In the genomic region with DNA sequence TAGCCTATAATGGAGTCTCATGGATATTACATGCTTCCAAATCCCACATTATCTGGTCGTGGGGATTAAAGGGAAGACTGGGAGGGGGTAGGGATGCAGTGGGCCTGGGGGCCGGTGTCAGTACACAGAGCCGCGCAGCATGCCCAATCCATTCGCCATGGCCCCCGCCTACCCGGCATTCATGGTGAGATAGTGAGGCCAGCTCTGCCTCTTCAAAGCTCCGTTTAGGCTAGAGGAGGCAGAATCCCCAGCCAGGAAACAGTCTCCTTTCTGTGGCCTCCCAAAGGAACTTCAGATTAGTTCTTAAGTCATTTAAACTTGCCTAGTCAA, we compare ENCODE assay signal across 11 mouse cellular contexts. TPM values are rescaled to one million over a fixed set of nuclear protein-coding genes. Genes with fewer than 3 reads are reported as not detected.
DNase-seq lines count a peak whose midpoint lies in the region; ATAC-seq and TF ChIP-seq lines count a peak whose summit lies in the region.
"Had no signal": no experiment of that assay in that cellular context is flagged by ENCODE, and none has a peak within 500 bp of the region (broad histone marks: within the 10 kb centered on the region; RNA-seq: fewer than 3 reads in every experiment).

No protein-coding gene starts in this region.

- H3K9ac ChIP-seq in embryonic facial prominence, embryonic 14.5 days (ENCODE audit: low read depth, low read length): no peak overlapping the region
- H3K9ac ChIP-seq in midbrain, embryonic 12.5 days (replicated peaks): no peak overlapping the region

- H3K9me3 ChIP-seq in heart, embryonic 10.5 days: no peaks in the 10 kb centered on the region
- H3K9me3 ChIP-seq in E14TG2a.4 (ENCODE audit: low read length): no peaks in the 10 kb centered on the region
- no peaks in the 10 kb centered on the region for H3K9me3 ChIP-seq in embryonic facial prominence, embryonic 14.5 days (ENCODE audit: control insufficient read depth, low read length)
- H3K9me3 ChIP-seq in midbrain, embryonic 12.5 days: no peaks in the 10 kb centered on the region

- H3K4me1 ChIP-seq in heart, embryonic 10.5 days: peaks cover 41% of the 10 kb centered on the region
- H3K4me1 ChIP-seq in E14TG2a.4 (replicated peaks; ENCODE audit: low read depth, low read length): peaks cover 95% of the 10 kb centered on the region
- H3K4me1 ChIP-seq in embryonic facial prominence, embryonic 14.5 days (ENCODE audit: control insufficient read depth, insufficient read depth, low read length): peaks cover 32% of the 10 kb centered on the region
- peaks cover 52% of the 10 kb centered on the region for H3K4me1 ChIP-seq in midbrain, embryonic 12.5 days

- H3K27me3 ChIP-seq in heart, embryonic 10.5 days (ENCODE audit: insufficient read depth, poor library complexity, severe bottlenecking): 0 out of 2 replicates have a peak, but pooled peaks cover 4% of the 10 kb centered on the region
- no peaks in the 10 kb centered on the region for H3K27me3 ChIP-seq in E14TG2a.4 (ENCODE audit: insufficient read depth, low read length)
- H3K27me3 ChIP-seq in embryonic facial prominence, embryonic 14.5 days (replicated peaks; ENCODE audit: control insufficient read depth, insufficient read depth, low read length): no peaks in the 10 kb centered on the region
- H3K27me3 ChIP-seq in midbrain, embryonic 12.5 days: peaks cover 51% of the 10 kb centered on the region
- H3K27me3 ChIP-seq: Patski had no signal

- DNase-seq in heart, embryonic 10.5 days (ENCODE audit: low spot score): no peak
- DNase-seq in heart, adult 9 months (ENCODE audit: low spot score in 2 of 2): no peak
- no peak for DNase-seq in embryonic facial prominence, embryonic 14.5 days (ENCODE audit: low spot score)
- no peak for DNase-seq in cerebellum, postnatal 10 days
- DNase-seq in adipocyte (ENCODE audit: low spot score): no peak
- DNase-seq in frontal cortex, postnatal 36 days (ENCODE audit: low spot score in 2 of 2): no peak
- DNase-seq: gastrocnemius, postnatal 10 days had no signal

- H3K36me3 ChIP-seq in heart, embryonic 10.5 days: no peaks in the 10 kb centered on the region
- H3K36me3 ChIP-seq in E14TG2a.4 (ENCODE audit: insufficient read depth, low read length): peaks cover 74% of the 10 kb centered on the region
- H3K36me3 ChIP-seq in embryonic facial prominence, embryonic 14.5 days (ENCODE audit: control insufficient read depth, insufficient read depth, low read length): no peaks in the 10 kb centered on the region
- no peaks in the 10 kb centered on the region for H3K36me3 ChIP-seq in midbrain, embryonic 12.5 days

- 32% methylated on average over 8 of the region's 8 CpGs for WGBS in heart, embryonic 10.5 days
- 19% methylated on average over 8 of the region's 8 CpGs for WGBS in embryonic facial prominence, embryonic 14.5 days
- 10% methylated on average over 8 of the region's 8 CpGs for WGBS in midbrain, embryonic 12.5 days

- H3K4me2 ChIP-seq in embryonic facial prominence, embryonic 14.5 days (ENCODE audit: low read depth, low read length): no peak overlapping the region
- peak overlapping the region; percentile 28; the same call in 1 of the 2 replicates for H3K4me2 ChIP-seq in midbrain, embryonic 12.5 days (replicated peaks)

- peak overlapping the region; percentile 81 for H3K27ac ChIP-seq in heart, embryonic 10.5 days
- no peak overlapping the region for H3K27ac ChIP-seq in embryonic facial prominence, embryonic 14.5 days (replicated peaks; ENCODE audit: low read depth, low read length)
- peak overlapping the region; percentile 74 for H3K27ac ChIP-seq in midbrain, embryonic 12.5 days (replicated peaks)

- peak overlapping the region; percentile 25; the same call in 1 of the 2 replicates for H3K4me3 ChIP-seq in heart, embryonic 10.5 days
- H3K4me3 ChIP-seq in E14TG2a.4 (replicated peaks; ENCODE audit: low read length): peak overlapping the region; percentile 77
- no peak overlapping the region for H3K4me3 ChIP-seq in embryonic facial prominence, embryonic 14.5 days (ENCODE audit: low read depth, low read length)
- H3K4me3 ChIP-seq in midbrain, embryonic 12.5 days: no peak overlapping the region

- no peak for TF ChIP-seq CTCF in E14TG2a.4 (conservative IDR thresholded peaks at IDR 0.05; ENCODE audit: low read length)

- ATAC-seq in embryonic facial prominence, embryonic 14.5 days (ENCODE audit: low read depth): peak; percentile 58
- ATAC-seq in midbrain, embryonic 12.5 days (ENCODE audit: low FRiP score, low read depth): peak; percentile 93
- ATAC-seq: Patski had no signal

RNA-seq across cellular contexts. Expression of a gene that starts 8.7 kb away (rescaled TPM):
- 2.0 and 3.0 TPM in 2 replicates for polyA plus RNA-seq in heart, embryonic 10.5 days (2016; fragmentation: Nextera tagmentation; extraction: Ambion mirVana)
- 1.5 and 1.8 TPM in 2 replicates for polyA plus RNA-seq in embryonic facial prominence, embryonic 14.5 days (2014; fragmentation: Nextera tagmentation; extraction: Ambion mirVana)
- polyA plus RNA-seq in midbrain, embryonic 12.5 days (2016; fragmentation: Nextera tagmentation; extraction: Ambion mirVana): 12.0 and 14.4 TPM in 2 replicates

RNA-seq across cellular contexts. Expression of a gene that starts 45.4 kb away (rescaled TPM):
- 0.05 and 0.30 TPM in 2 replicates for polyA plus RNA-seq in heart, embryonic 10.5 days (2016; fragmentation: Nextera tagmentation; extraction: Ambion mirVana)
- 1.4 and 1.8 TPM in 2 replicates for polyA plus RNA-seq in embryonic facial prominence, embryonic 14.5 days (2014; fragmentation: Nextera tagmentation; extraction: Ambion mirVana)
- polyA plus RNA-seq in midbrain, embryonic 12.5 days (2016; fragmentation: Nextera tagmentation; extraction: Ambion mirVana): 39.5 and 40.3 TPM in 2 replicates
- polyA plus RNA-seq: liver, adult 2 months; Patski had no signal

Comparison
In these comparisons a context has a peak if more than half of its experiments do, and no peak if none do; other contexts are left out.
1. H3K4me3 ChIP-seq: peak in heart, embryonic 10.5 days (single experiment) and E14TG2a.4 (single experiment); none in embryonic facial prominence, embryonic 14.5 days (single experiment) and midbrain, embryonic 12.5 days (single experiment).
2. RNA of a gene that starts 45.4 kb away (polyA plus RNA-seq): 39.5 to 40.3 TPM in midbrain, embryonic 12.5 days; 1.4 to 1.8 TPM in embryonic facial prominence, embryonic 14.5 days and 0.05 to 0.30 TPM in heart, embryonic 10.5 days; every median in the first group is over 10 times any median in the second.